Mouse (Mus musculus) forebrain, embryonic 12.5 days (tissue): ENCODE results near the gene Sympk. TPM values are rescaled to one million over a fixed set of nuclear protein-coding genes. Genes with fewer than 3 reads are reported as not detected.
A peak's percentile ranks its signal among the peaks of the same experiment; 100 is the strongest.

Experiments used
- ATAC-seq: fragments of 200-750 bp; cut with Nextera tagmentation; 2 replicates; pipeline ENCODE4 v1.8.0; 2017; ENCODE audit warnings: moderate TSS enrichment; ENCODE audit not compliant: low FRiP score
- H3K27ac ChIP-seq: fragments of 300-500 bp; sonication (generic); 2 replicates; pipeline ENCODE4 v1.5.1; 2016; ENCODE audit warnings: mild to moderate bottlenecking
- H3K27me3 ChIP-seq: fragments of 300-500 bp; sonication (generic); 2 replicates; pipeline ENCODE4 v1.6.1; 2016; ENCODE audit warnings: mild to moderate bottlenecking
- H3K36me3 ChIP-seq: fragments of 300-500 bp; sonication (generic); replicated peaks from 2 replicates; pipeline ENCODE4 v1.6.1; 2016; ENCODE audit warnings: mild to moderate bottlenecking
- H3K4me1 ChIP-seq: fragments of 300-500 bp; sonication (generic); 2 replicates; pipeline ENCODE4 v1.6.1; 2016
- H3K4me2 ChIP-seq: fragments of 300-500 bp; sonication (generic); 2 replicates; pipeline ENCODE4 v1.6.1; 2016; ENCODE audit warnings: mild to moderate bottlenecking, moderate library complexity
- H3K4me3 ChIP-seq: fragments of 300-500 bp; sonication (generic); replicated peaks from 2 replicates; pipeline ENCODE4 v1.5.1; 2016; ENCODE audit warnings: mild to moderate bottlenecking
- H3K9ac ChIP-seq: fragments of 300-500 bp; sonication (generic); 2 replicates; pipeline ENCODE4 v1.6.1; 2016; ENCODE audit warnings: mild to moderate bottlenecking
- H3K9me3 ChIP-seq: fragments of 300-500 bp; sonication (generic); 2 replicates; pipeline ENCODE4 v1.6.1; 2016
- WGBS: fragments of 180-500 bp; shearing (Covaris S2); methylation state at CpG from one replicate; pipeline ENCODE4 v1.1.7; 2016; 5-methylcytosine and 5-hydroxymethylcytosine counted together
- polyA plus RNA-seq: library from polyadenylated mRNA; unstranded; fragments of >200 nt; fragmentation: Nextera tagmentation; extraction: Ambion mirVana; gene quantifications from 2 replicates; pipeline ENCODE4 v1.2.1, GENCODE M21; 2016

Sympk gene
- polyA plus RNA-seq, 1 experiment from 2014 or later, result 53.2 TPM

DNA sequence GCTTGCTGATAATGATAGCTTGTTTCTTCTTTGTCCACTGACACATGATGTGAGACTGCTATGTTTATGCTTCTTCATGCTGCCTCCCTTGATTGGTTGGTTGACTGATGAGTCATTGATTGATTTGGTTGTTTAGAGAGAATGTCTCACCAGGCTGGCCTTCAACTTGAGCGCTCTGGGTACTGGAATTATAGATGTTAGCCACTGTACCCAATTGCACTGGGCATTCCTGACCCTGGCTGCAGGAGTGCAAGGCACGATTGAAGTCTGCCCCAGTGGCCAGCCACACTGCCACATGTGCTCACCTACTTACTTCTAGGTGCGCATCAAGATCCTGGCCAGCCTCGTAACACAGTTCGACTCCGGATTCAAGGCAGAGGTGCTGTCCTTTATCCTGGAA, 20.4 kb downstream of the Sympk start:
- Histone ChIP-seq H3K27me3 (no peaks in the 10 kb centered on the region), H3K4me1 (no peaks in the 10 kb centered on the region), H3K9ac (no peak overlapping the region), H3K9me3 (no peaks in the 10 kb centered on the region), H3K4me3 (no peak overlapping the region), H3K36me3 (peaks cover 99% of the 10 kb centered on the region), H3K27ac (no peak overlapping the region), H3K4me2 (no peak overlapping the region)
- ATAC-seq, result no peak
- 95% methylated on average over 6 of the region's 6 CpGs for WGBS

DNA sequence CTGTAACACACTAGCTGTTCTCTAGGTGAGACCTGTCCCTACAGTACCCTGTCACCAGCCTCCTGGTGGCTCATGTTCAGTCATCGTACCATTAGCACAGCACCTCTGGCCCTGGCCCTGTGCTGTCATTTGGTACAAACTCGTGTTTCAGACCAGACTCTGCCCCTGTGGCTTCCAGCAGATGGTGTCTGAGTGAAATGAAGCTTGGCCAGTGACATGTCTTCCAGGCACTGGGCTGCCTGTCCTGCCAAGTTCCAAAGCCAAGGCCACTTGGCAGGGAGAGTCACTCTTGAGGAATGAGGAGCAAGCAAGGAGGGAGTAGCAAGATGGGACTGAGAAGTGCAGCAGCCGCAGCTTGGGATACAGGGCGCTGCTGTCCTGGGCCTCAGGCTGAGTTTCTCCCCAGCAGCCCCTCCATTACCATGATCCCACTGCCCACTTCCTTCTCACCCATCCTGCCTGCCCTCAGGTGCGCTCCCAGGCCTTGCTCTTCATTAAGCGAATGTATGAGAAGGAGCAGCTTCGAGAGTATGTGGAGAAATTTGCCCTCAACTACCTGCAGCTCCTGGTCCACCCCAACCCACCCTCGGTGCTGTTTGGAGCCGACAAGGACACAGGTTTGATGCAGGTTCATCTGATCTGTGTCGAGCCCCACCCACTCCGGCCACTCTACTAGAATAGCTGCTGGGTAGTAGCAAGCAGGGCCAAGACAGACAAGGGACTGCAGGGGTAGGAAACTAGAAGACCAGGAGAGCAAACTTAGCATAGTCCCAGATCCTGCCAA, 22.3 kb downstream of the Sympk start:
- no peak overlapping the region for H3K4me2 ChIP-seq
- no peak for ATAC-seq
- no peak overlapping the region for H3K4me3 ChIP-seq
- no peak overlapping the region for H3K9ac ChIP-seq
- 92% methylated on average over 11 of the region's 11 CpGs for WGBS
- no peak overlapping the region for H3K27ac ChIP-seq
- peaks cover 99% of the 10 kb centered on the region for H3K36me3 ChIP-seq
- no peaks in the 10 kb centered on the region for H3K9me3 ChIP-seq
- H3K27me3 ChIP-seq, result no peaks in the 10 kb centered on the region
- H3K4me1 ChIP-seq, result no peaks in the 10 kb centered on the region

DNA sequence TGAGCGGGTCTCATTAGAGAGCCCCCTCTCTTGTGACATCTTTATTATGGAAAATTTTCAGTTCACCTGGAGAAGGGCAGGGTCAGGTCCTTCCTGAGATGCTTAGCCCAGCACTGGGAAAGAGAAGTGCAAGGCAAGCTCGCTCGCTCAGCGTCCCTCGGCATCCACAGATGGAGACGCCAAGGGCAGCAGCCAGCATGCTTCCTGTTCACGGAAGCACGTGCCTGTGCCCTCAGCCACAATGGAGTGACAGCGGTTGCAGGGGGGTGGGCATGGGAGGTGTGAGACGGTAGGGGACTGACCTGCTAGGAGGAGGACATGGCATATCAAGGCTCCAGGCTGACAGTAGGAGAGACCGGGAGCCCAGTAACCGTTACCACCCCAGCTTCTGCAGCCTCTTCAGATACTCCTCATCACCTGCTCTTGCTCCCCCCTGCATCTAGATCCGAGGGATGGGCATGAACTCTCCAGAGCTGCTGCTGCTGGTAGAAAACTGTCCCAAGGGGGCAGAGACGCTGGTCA, 23.9 kb downstream of the Sympk start:
- no peak overlapping the region for H3K9ac ChIP-seq
- no peak overlapping the region for H3K4me2 ChIP-seq
- ATAC-seq, result no peak
- H3K27me3 ChIP-seq, result no peaks in the 10 kb centered on the region
- no peak overlapping the region for H3K4me3 ChIP-seq
- WGBS, result 90% methylated on average over 14 of the region's 14 CpGs
- H3K27ac ChIP-seq, result no peak overlapping the region
- H3K9me3 ChIP-seq, result no peaks in the 10 kb centered on the region
- H3K36me3 ChIP-seq, result peaks cover 99% of the 10 kb centered on the region
- no peaks in the 10 kb centered on the region for H3K4me1 ChIP-seq

DNA sequence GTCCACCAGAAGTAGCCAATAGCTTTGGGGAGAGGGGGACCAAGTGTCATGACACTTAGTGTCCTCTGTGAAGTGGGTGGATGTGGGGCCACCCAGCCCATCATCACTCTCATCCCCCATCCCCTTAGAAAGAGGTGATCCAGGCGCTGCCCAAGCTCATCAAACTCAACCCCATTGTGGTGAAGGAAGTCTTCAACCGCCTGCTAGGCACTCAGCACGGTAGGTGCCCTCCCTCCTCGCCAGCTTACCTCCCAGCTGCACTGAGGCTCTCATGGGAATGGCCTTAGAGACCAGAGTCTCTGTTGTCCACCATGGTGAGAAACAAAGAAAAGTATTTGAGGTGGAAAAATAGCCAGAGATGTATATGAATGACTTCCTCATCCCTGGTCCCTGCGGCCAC, 25.1 kb downstream of the Sympk start:
- Histone ChIP-seq H3K36me3 (peaks cover 88% of the 10 kb centered on the region), H3K4me2 (no peak overlapping the region), H3K9me3 (no peaks in the 10 kb centered on the region), H3K4me3 (no peak overlapping the region), H3K9ac (no peak overlapping the region), H3K4me1 (peaks cover 5% of the 10 kb centered on the region), H3K27ac (no peak overlapping the region), H3K27me3 (no peaks in the 10 kb centered on the region)
- WGBS, result 89% methylated on average over 5 of the region's 5 CpGs
- ATAC-seq, result no peak

DNA sequence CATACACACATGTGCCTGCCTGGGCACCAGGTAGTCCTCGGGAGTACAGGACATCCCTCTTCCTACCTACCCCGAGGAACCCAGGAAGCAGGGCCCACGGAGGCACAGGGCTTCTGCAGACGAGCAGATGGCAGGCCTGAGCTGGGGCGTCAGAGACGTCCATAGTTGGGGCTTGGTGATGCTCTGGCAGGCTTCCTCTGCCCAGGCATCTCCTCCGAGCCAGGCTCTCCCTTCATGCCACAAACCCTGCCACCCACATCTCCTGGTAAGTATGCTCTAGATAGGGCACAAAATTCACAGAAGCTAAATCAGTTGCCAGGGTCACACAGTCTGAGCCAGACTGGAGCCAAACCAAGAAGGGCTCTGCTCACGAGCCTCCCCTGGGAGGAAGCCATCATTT, 26.0 kb downstream of the Sympk start:
- no peak overlapping the region for H3K9ac ChIP-seq
- H3K9me3 ChIP-seq, result no peaks in the 10 kb centered on the region
- peaks cover 13% of the 10 kb centered on the region for H3K4me1 ChIP-seq
- no peaks in the 10 kb centered on the region for H3K27me3 ChIP-seq
- ATAC-seq, result no peak
- no peak overlapping the region for H3K4me2 ChIP-seq
- H3K27ac ChIP-seq, result no peak overlapping the region
- H3K4me3 ChIP-seq, result no peak overlapping the region
- peaks cover 82% of the 10 kb centered on the region for H3K36me3 ChIP-seq
- WGBS, result 90% methylated on average over 8 of the region's 8 CpGs

DNA sequence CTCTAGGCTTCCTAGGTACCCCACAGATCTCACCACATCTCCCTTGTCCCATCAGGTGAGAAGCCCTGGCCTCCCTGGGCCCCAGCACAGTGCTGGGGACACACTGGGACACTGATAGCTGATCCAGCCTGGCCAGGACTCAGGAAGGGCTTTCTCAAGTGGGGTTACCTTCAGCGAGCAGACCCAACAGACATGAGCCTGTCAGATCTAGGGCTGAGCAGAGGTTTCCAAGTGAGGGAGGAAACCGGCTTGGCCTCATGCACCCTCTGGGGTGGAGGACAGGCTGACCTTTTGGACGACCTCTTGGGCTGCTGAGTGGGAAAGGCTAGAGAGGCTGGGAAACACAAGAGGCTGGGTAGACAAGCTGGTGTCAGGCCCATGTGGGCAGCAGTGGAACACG, 27.0 kb downstream of the Sympk start:
- WGBS, result 84% methylated on average over 4 of the region's 4 CpGs
- H3K9ac ChIP-seq, result no peak overlapping the region
- no peak for ATAC-seq
- H3K4me2 ChIP-seq, result no peak overlapping the region
- no peak overlapping the region for H3K27ac ChIP-seq
- peaks cover 13% of the 10 kb centered on the region for H3K4me1 ChIP-seq
- H3K9me3 ChIP-seq, result no peaks in the 10 kb centered on the region
- H3K36me3 ChIP-seq, result peaks cover 72% of the 10 kb centered on the region
- no peak overlapping the region for H3K4me3 ChIP-seq
- no peaks in the 10 kb centered on the region for H3K27me3 ChIP-seq

DNA sequence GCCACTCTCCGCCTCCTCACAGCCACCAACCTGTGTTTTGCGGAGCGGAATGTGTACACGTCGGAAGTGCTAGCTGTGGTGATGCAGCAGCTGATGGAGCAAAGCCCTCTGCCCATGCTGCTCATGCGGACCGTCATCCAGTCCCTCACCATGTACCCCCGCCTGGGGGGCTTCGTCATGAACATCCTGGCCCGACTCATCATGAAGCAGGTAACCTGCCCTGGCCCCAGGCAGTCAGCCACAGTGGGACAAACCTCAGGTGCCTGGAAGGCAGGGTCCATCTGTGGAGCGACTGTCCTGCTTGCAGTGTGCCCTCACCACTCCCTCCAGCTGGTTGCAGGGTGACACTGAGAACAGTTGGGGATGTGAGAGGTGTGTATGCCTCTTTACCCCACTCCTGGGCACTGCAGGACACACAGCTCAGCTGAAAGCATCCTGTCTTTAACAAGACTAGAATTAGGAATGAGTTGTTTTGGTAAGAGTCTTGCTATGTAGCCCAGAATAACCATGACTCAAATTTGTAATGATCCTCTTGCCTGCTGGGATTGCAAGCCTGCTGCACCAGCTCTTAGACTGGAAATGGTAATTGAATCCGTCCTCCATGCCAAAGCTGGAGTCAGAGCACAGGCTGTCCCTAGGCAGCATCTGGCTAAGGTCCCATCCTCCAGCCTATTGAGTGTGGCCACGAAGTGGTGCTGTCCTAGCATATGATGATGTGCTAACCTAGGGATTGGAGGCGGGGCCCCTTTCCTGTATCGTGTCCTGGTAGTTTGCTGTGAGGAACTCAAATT, 28.4 kb downstream of the Sympk start:
- Histone ChIP-seq H3K27ac (no peak overlapping the region), H3K36me3 (peaks cover 58% of the 10 kb centered on the region), H3K4me3 (no peak overlapping the region), H3K9ac (no peak overlapping the region), H3K4me2 (no peak overlapping the region), H3K27me3 (no peaks in the 10 kb centered on the region), H3K9me3 (no peaks in the 10 kb centered on the region), H3K4me1 (peaks cover 13% of the 10 kb centered on the region)
- WGBS, result 89% methylated on average over 15 of the region's 15 CpGs
- no peak for ATAC-seq

DNA sequence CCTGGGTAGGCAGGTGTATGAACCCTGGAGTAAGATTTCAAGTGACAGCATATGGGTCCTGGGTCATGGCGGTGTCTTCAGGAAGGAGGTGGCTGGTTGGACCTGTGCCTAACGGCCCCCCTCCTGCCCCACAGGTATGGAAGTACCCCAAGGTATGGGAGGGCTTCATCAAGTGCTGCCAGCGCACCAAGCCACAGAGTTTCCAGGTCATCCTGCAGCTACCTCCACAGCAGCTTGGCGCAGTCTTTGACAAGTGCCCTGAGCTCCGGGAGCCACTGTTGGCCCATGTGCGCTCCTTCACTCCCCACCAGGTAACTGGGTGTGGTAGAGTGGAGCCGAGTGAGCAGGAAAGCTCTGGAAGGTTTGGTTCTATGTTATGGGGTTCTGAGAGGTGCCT, 29.0 kb downstream of the Sympk start:
- H3K9ac ChIP-seq, result no peak overlapping the region
- ATAC-seq, result no peak
- no peak overlapping the region for H3K27ac ChIP-seq
- H3K27me3 ChIP-seq, result no peaks in the 10 kb centered on the region
- no peak overlapping the region for H3K4me2 ChIP-seq
- peaks cover 13% of the 10 kb centered on the region for H3K4me1 ChIP-seq
- 88% methylated on average over 7 of the region's 7 CpGs for WGBS
- H3K9me3 ChIP-seq, result no peaks in the 10 kb centered on the region
- H3K36me3 ChIP-seq, result peaks cover 52% of the 10 kb centered on the region
- no peak overlapping the region for H3K4me3 ChIP-seq

DNA sequence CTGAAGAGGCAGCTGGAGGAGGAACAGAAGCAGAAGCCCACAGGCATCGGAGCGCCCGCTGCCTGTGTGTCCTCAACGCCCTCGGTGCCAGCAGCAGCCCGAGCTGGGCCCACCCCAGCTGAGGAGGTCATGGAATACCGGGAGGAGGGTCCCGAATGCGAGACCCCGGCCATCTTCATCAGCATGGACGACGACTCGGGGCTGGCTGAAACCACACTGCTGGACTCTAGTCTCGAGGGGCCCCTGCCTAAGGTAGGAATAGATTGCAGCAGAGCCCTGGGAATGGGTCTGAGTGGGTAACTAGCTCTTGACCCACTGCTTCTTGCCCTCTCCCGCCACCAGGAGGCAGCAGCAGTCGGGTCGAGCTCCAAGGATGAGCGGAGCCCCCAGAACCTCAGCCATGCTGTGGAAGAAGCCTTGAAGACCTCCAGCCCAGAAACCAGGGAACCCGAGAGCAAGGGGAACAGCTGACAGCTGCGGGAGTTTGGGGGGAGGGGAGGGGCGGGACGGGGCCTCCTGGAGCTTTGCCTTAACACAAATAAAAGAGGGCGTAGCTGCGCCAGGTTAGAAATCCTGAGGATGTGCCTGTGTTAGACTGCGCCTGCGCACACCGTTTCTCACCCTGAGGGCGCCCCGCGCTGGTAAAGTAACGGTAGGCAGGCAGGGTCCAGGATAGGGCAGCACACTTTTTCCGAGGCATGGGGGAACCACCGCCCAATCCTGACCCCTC, 30.0 kb downstream of the Sympk start, which contains the start of gene Rsph6a:
Gene Rsph6a (plus strand): TSS at position 644 of the 730 bp plus-strand sequence.
- peak within 1 kb of the TSS; percentile 53 for H3K4me2 ChIP-seq
- WGBS, result 25% methylated on average over 33 of the region's 33 CpGs
- H3K4me3 ChIP-seq, result peak within 1 kb of the TSS; percentile 21
- H3K27ac ChIP-seq, result peak within 1 kb of the TSS; percentile 32; the same call in 1 of the 2 replicates
- H3K27me3 ChIP-seq, result no peaks in the 10 kb centered on the region
- H3K36me3 ChIP-seq, result peaks cover 41% of the 10 kb centered on the region
- peak; percentile 72 for ATAC-seq
- no peaks in the 10 kb centered on the region for H3K9me3 ChIP-seq
- H3K4me1 ChIP-seq, result peaks cover 13% of the 10 kb centered on the region
- peak within 1 kb of the TSS; percentile 25 for H3K9ac ChIP-seq

DNA sequence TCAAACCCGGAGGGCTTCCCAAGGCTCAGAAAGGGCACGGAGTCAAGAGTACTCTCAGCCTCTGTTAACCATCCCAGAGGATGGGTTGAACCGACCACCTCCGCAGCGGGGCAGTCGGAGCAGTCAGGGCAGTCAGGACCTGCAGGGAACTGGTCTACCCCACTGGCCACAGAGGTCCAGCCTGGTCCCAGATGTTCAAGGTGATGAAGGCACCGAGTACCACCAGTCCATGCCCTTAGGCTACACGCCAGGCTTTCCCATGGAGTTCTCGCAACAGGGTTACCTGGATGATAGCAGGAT, 30.6 kb downstream of the Sympk start:
- peak overlapping the region; percentile 25; the same call in 1 of the 2 replicates for H3K9ac ChIP-seq
- H3K36me3 ChIP-seq, result peaks cover 36% of the 10 kb centered on the region
- no peak overlapping the region for H3K27ac ChIP-seq
- WGBS, result 60% methylated on average over 9 of the region's 9 CpGs
- H3K4me1 ChIP-seq, result peaks cover 13% of the 10 kb centered on the region
- peak overlapping the region; percentile 21; the same call in 1 of the 2 replicates for H3K4me3 ChIP-seq
- H3K27me3 ChIP-seq, result no peaks in the 10 kb centered on the region
- H3K9me3 ChIP-seq, result no peaks in the 10 kb centered on the region
- peak; percentile 25 for ATAC-seq
- H3K4me2 ChIP-seq, result peak overlapping the region; percentile 53

DNA sequence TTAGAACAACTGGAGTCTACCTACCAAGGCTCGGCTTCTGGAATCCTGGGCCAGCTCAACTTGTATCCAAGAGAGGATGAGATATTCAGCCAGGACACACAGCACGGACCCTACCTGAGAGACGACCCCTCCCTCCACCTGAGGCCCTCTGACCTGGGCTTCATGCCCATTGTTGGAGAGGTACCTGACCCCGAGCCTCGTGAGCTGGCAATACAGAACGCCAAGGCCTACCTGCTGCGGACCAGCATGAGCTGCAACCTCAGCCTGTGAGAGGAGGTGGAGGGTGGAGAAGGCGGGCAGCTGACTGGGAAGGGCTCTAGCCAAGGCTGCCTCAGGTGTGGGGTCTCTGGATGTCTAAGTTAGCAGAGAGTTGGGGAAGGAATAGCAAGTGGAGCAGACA, 30.9 kb downstream of the Sympk start:
- Histone ChIP-seq H3K4me1 (peaks cover 13% of the 10 kb centered on the region), H3K4me2 (no peak overlapping the region), H3K9ac (no peak overlapping the region), H3K9me3 (no peaks in the 10 kb centered on the region), H3K36me3 (peaks cover 32% of the 10 kb centered on the region), H3K27me3 (no peaks in the 10 kb centered on the region), H3K27ac (0 out of 2 replicates have a peak overlapping the region, but pooled peaks have one; percentile 2), H3K4me3 (no peak overlapping the region)
- 90% methylated on average over 8 of the region's 8 CpGs for WGBS
- no peak for ATAC-seq

DNA sequence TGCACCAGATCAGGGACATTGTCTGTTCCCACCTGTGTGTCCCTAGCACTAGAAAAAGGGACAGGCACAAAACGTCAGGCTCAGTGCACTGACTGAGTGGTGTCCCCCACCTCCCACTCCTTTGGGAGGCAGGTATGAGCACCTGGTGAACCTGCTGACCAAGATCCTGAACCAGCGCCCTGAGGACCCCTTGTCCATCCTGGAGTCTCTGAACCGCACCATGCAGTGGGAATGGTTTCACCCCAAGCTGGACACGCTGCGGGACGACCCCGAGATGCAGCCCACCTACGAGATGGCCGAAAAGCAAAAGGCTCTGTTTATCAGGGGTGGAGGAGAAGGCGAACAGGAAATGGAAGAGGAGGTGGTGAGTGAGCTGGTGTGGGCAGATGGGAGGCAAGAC, 33.2 kb downstream of the Sympk start:
- no peaks in the 10 kb centered on the region for H3K27me3 ChIP-seq
- H3K9ac ChIP-seq, result no peak overlapping the region
- no peak overlapping the region for H3K27ac ChIP-seq
- no peaks in the 10 kb centered on the region for H3K9me3 ChIP-seq
- WGBS, result 88% methylated on average over 10 of the region's 10 CpGs
- no peak overlapping the region for H3K4me2 ChIP-seq
- H3K36me3 ChIP-seq, result peaks cover 10% of the 10 kb centered on the region
- no peak for ATAC-seq
- H3K4me3 ChIP-seq, result no peak overlapping the region
- peaks cover 13% of the 10 kb centered on the region for H3K4me1 ChIP-seq
